Mouse (Mus musculus): ENCODE measurements at regions not wholly inside any gene's neighbourhood (a gene's known extent, or its start where the extent isn't known, plus 50 kb on each side); places are given as distances from the start of the nearest gene placed in this dataset.
"Not testable (repeated sequence)": the region's sequence is repeated elsewhere in the genome, so short reads cannot be mapped to it uniquely, and the experiment has no call there.

- 70% methylated on average over 5 of the region's 5 CpGs for WGBS
- Histone ChIP-seq H3K27ac (no peak overlapping the region), H3K27me3 (ENCODE audit: insufficient read depth, poor library complexity, severe bottlenecking) (no peaks in the 10 kb centered on the region), H3K4me3 (no peak overlapping the region), H3K36me3 (no peaks in the 10 kb centered on the region), H3K9me3 (no peaks in the 10 kb centered on the region), H3K4me1 (no peaks in the 10 kb centered on the region)
- no peak for DNase-seq (ENCODE audit: low spot score)
These were observed 408.9 kb upstream of the Tbl1xr1 start for GRCm38 (mm10) chr3:21667349-21668143.

- no peak for DNase-seq (ENCODE audit: low spot score)
- no peak overlapping the region for H3K27ac ChIP-seq
- WGBS = 83% methylated on average over 2 of the region's 2 CpGs
- no peak overlapping the region for H3K4me3 ChIP-seq
- H3K36me3 ChIP-seq = no peaks in the 10 kb centered on the region
- no peaks in the 10 kb centered on the region for H3K27me3 ChIP-seq (ENCODE audit: insufficient read depth, poor library complexity, severe bottlenecking)
- H3K9me3 ChIP-seq = no peaks in the 10 kb centered on the region
- no peaks in the 10 kb centered on the region for H3K4me1 ChIP-seq
These were observed 404.6 kb upstream of the Tbl1xr1 start for GRCm38 (mm10) chr3:21671885-21672284.

GRCm38 (mm10) chr3:21672492-21672891 lies 404.0 kb upstream of the Tbl1xr1 start:
- Histone ChIP-seq H3K36me3 (no peaks in the 10 kb centered on the region), H3K9me3 (no peaks in the 10 kb centered on the region), H3K4me1 (no peaks in the 10 kb centered on the region), H3K27ac (no peak overlapping the region), H3K27me3 (ENCODE audit: insufficient read depth, poor library complexity, severe bottlenecking) (no peaks in the 10 kb centered on the region), H3K4me3 (no peak overlapping the region)
- WGBS = 84% methylated on average over 2 of the region's 2 CpGs
- DNase-seq (ENCODE audit: low spot score) = no peak

DNA sequence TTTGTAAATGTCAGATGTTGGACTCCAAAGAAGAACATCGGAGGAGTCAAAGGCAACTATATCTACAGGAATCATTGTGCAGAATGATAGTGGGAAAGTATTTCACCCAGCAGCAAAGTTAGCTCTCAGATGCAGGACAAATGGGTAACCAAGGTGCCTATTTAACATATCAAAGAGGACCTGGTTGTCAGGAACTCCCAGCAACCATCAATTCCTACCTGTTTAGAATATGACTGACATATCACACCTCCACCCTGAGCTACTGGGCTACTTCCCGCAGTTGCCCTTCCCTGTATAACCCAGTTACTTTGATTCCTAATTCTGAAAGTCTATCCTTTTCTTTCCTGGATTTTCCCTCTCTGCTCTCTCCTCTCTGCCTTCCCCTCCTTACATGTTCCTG lies 403.0 kb upstream of the Tbl1xr1 start:
- H3K4me1 ChIP-seq = no peaks in the 10 kb centered on the region

GRCm38 (mm10) chr3:21678265-21678664 lies 398.2 kb upstream of the Tbl1xr1 start:
- Histone ChIP-seq H3K4me3 (no peak overlapping the region), H3K36me3 (no peaks in the 10 kb centered on the region), H3K4me1 (no peaks in the 10 kb centered on the region), H3K27ac (no peak overlapping the region), H3K27me3 (ENCODE audit: insufficient read depth, poor library complexity, severe bottlenecking) (no peaks in the 10 kb centered on the region), H3K9me3 (no peaks in the 10 kb centered on the region)
- DNase-seq (ENCODE audit: low spot score) = no peak

More for the DNA sequence above, 403.0 kb upstream of the Tbl1xr1 start:
- H3K4me3 ChIP-seq = no peak overlapping the region
- WGBS = 80% methylated on average over 2 of the region's 2 CpGs
- DNase-seq (ENCODE audit: low spot score) = no peak
- no peaks in the 10 kb centered on the region for H3K9me3 ChIP-seq
- H3K27ac ChIP-seq = no peak overlapping the region
- no peaks in the 10 kb centered on the region for H3K36me3 ChIP-seq
- no peaks in the 10 kb centered on the region for H3K27me3 ChIP-seq (ENCODE audit: insufficient read depth, poor library complexity, severe bottlenecking)

DNA sequence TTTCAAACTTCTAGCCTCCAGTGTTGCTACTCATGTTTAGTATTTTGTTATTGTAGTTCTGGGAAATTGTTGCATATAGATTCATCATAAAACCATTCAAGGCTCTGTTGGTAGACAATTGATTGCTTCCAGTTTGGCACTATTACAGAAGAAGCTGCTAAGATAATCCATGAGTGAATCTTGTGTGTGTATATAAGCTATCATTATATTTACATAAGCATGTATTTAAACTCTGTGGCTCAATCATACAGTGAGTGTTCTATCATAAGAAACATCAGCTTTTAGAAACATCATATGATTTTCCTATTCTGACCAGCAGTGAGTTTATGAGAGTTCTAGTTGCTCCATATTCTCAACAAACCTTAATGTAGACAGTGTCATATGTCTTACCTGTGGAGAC lies 397.7 kb upstream of the Tbl1xr1 start:
- Histone ChIP-seq H3K36me3 (no peaks in the 10 kb centered on the region), H3K4me3 (no peak overlapping the region), H3K27ac (no peak overlapping the region), H3K27me3 (ENCODE audit: insufficient read depth, poor library complexity, severe bottlenecking) (no peaks in the 10 kb centered on the region), H3K9me3 (no peaks in the 10 kb centered on the region), H3K4me1 (no peaks in the 10 kb centered on the region)
- DNase-seq (ENCODE audit: low spot score) = no peak

DNA sequence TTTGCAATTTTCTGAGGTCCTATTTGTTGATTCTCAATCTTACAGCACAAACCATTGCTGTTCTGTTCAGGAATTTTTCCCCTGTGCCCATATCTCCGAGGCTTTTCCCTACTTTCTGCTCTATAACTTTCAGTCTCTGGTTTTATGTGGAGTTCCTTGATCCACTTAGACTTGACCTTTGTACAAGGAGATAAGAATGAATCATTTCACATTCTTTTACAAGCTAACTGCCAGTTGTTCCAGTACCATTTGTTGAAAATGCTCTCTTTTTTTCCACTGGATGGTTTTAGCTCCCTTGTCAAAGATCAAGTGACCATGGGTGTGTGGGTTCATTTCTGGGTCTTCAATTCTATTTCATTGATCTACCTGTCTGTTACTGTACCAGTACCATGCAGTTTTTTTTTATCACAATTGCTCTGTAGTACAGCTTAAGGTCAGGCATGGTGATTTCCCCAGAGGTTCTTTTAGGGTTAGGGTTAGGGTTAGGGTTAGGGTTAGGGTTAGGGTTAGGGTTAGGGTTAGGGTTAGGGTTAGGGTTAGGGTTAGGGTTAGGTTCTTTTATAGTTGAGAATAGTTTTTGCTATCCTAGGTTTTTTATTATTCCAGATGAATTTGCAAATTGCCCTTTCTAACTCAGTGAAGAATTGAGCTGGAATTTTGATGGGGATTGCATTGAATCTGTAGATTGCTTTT lies 378.3 kb upstream of the Tbl1xr1 start:
- not testable (repeated sequence) for H3K9me3 ChIP-seq; DNase-seq (ENCODE audit: low spot score)
- 63% methylated on average over 1 of the region's 1 CpGs for WGBS

DNA sequence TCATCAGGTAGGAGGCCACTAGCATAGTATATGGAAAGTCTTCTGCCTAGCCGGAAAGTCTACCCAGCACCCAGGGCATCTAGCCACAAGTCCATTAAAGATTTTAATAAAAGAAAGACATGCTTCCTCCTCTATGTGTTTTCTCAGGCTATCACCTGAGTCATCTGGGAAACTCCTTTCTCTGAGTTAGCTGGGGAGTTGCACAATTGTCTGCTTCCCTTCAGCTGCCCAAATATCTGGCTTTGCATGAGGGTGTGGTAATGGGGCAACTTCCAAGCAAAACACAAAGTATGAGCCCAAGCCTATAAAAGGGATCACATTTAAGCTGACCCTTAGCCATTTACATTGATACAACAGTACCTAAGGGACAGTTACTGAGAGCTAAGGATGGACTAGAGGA lies 376.9 kb upstream of the Tbl1xr1 start:
- H3K36me3 ChIP-seq = no peaks in the 10 kb centered on the region
- DNase-seq (ENCODE audit: low spot score) = no peak
- no peak overlapping the region for H3K4me3 ChIP-seq
- H3K27ac ChIP-seq = no peak overlapping the region
- H3K4me1 ChIP-seq = no peaks in the 10 kb centered on the region
- no peaks in the 10 kb centered on the region for H3K9me3 ChIP-seq
- 91% methylated on average over 1 of the region's 1 CpGs for WGBS
- no peaks in the 10 kb centered on the region for H3K27me3 ChIP-seq (ENCODE audit: insufficient read depth, poor library complexity, severe bottlenecking)

More for the DNA sequence above, 378.3 kb upstream of the Tbl1xr1 start:
- H3K4me1 ChIP-seq; H3K4me3 ChIP-seq; H3K27ac ChIP-seq; H3K27me3 ChIP-seq (ENCODE audit: insufficient read depth, poor library complexity, severe bottlenecking); H3K36me3 ChIP-seq: not testable (repeated sequence)

GRCm38 (mm10) chr3:21700326-21700725 lies 376.1 kb upstream of the Tbl1xr1 start:
- H3K27ac ChIP-seq = no peak overlapping the region
- WGBS = 68% methylated on average over 1 of the region's 1 CpGs

GRCm38 (mm10) chr3:21726747-21727505 lies 349.5 kb upstream of the Tbl1xr1 start:
- Histone ChIP-seq H3K27ac (no peak overlapping the region), H3K36me3 (no peaks in the 10 kb centered on the region), H3K27me3 (ENCODE audit: insufficient read depth, poor library complexity, severe bottlenecking) (no peaks in the 10 kb centered on the region), H3K4me1 (no peaks in the 10 kb centered on the region), H3K4me3 (no peak overlapping the region), H3K9me3 (no peaks in the 10 kb centered on the region)
- no peak for DNase-seq (ENCODE audit: low spot score)
- WGBS = 58% methylated on average over 4 of the region's 4 CpGs

More at GRCm38 (mm10) chr3:21700326-21700725, 376.1 kb upstream of the Tbl1xr1 start:
- Histone ChIP-seq H3K4me3 (no peak overlapping the region), H3K4me1 (no peaks in the 10 kb centered on the region), H3K27me3 (ENCODE audit: insufficient read depth, poor library complexity, severe bottlenecking) (no peaks in the 10 kb centered on the region), H3K36me3 (no peaks in the 10 kb centered on the region), H3K9me3 (no peaks in the 10 kb centered on the region)
- no peak for DNase-seq (ENCODE audit: low spot score)

DNA sequence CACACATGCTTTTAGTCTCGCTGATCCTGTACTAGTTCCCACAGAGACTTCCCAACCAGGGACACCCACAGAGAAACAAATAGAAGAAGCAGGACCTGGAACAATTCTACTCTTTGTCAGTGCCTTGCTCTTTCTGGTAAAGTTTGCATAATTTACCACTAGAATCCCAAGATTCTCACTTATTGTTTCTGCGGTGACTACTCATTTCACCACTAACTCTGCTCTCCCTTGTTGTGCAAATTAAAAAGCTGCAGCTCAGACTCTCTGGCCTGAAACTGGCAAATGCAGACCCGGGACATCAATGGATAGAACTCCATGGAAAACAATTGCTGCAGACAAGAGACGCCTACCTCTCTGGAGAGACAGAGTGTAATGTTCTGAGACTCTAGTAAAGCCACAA lies 348.4 kb upstream of the Tbl1xr1 start:
- Histone ChIP-seq H3K27ac (no peak overlapping the region), H3K4me3 (no peak overlapping the region), H3K36me3 (no peaks in the 10 kb centered on the region), H3K9me3 (no peaks in the 10 kb centered on the region), H3K27me3 (ENCODE audit: insufficient read depth, poor library complexity, severe bottlenecking) (no peaks in the 10 kb centered on the region), H3K4me1 (no peaks in the 10 kb centered on the region)
- DNase-seq (ENCODE audit: low spot score) = no peak
- 67% methylated on average over 4 of the region's 4 CpGs for WGBS

GRCm38 (mm10) chr3:21729328-21729727 lies 347.1 kb upstream of the Tbl1xr1 start:
- 96% methylated on average over 1 of the region's 1 CpGs for WGBS
- no peak for DNase-seq (ENCODE audit: low spot score)

DNA sequence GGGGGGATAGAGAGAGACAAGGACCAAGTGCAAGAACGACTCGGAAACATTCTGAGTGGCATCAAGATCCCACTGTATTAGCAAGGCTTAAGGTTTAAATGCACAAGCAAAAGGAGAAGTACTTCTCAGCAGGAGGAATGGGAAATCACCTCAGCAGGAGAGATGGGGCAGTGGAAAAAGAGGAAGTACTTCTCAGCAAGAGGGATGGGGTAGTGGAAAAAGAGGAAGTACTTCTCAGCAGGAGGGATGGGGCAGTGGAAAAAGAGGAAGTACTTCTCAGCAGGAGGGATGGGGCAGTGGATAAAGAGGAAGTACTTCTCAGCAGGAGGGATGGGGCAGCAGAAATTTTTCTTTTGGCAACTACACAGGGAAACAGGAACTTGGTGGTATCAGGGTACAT lies 340.8 kb upstream of the Tbl1xr1 start:
- not testable (repeated sequence) for DNase-seq (ENCODE audit: low spot score); H3K9me3 ChIP-seq; H3K27me3 ChIP-seq (ENCODE audit: insufficient read depth, poor library complexity, severe bottlenecking); H3K36me3 ChIP-seq; H3K4me3 ChIP-seq; H3K27ac ChIP-seq; H3K4me1 ChIP-seq
- WGBS = 81% methylated on average over 2 of the region's 2 CpGs

More at GRCm38 (mm10) chr3:21729328-21729727, 347.1 kb upstream of the Tbl1xr1 start:
- Histone ChIP-seq H3K27ac (no peak overlapping the region), H3K9me3 (no peaks in the 10 kb centered on the region), H3K27me3 (ENCODE audit: insufficient read depth, poor library complexity, severe bottlenecking) (no peaks in the 10 kb centered on the region), H3K4me3 (no peak overlapping the region), H3K4me1 (no peaks in the 10 kb centered on the region), H3K36me3 (no peaks in the 10 kb centered on the region)

Data from heart, embryonic 10.5 days (tissue).